Mouse (Mus musculus) cortical plate, adult 2 months (tissue): ENCODE measurements at regions not wholly inside any gene's neighbourhood (a gene's known extent, or its start where the extent isn't known, plus 50 kb on each side); places are given as distances from the start of the nearest gene placed in this dataset.

ENCODE experiments used
- CTCF ChIP-seq: fragments of 200-500 bp; IDR thresholded peaks from 2 replicates; pipeline ENCODE4 v1.5.1; 2011; ENCODE audit warnings: mild to moderate bottlenecking, control low read depth, low read length; ENCODE audit not compliant: insufficient read depth; ENCODE audit errors: extremely low read depth
- POLR2A ChIP-seq: fragments of 200-500 bp; IDR thresholded peaks from 2 replicates; pipeline ENCODE4 v1.6.1; 2011; ENCODE audit warnings: mild to moderate bottlenecking, low read length, control low read depth; ENCODE audit not compliant: insufficient read depth; ENCODE audit errors: extremely low read depth

- TF ChIP-seq CTCF: no peak
- no peak for TF ChIP-seq POLR2A
Measured at GRCm38 (mm10) chr13:97640236-97640635, 120.2 kb downstream of the Gm10260 start.
